Mouse (Mus musculus) spleen, postnatal 10 days (tissue): ENCODE data around the gene Far1.

Experiments
- DNase-seq, 2 experiments: peaks; one replicate each; pipeline ENCODE4 v3.0.0; 2021 to 2022; ENCODE audit warnings: low spot score in 2 of 2

The Far1 gene

GRCm38 (mm10) chr7:113571121-113571520 lies 57.5 kb downstream of the Far1 start:
- no peak for DNase-seq

DNA sequence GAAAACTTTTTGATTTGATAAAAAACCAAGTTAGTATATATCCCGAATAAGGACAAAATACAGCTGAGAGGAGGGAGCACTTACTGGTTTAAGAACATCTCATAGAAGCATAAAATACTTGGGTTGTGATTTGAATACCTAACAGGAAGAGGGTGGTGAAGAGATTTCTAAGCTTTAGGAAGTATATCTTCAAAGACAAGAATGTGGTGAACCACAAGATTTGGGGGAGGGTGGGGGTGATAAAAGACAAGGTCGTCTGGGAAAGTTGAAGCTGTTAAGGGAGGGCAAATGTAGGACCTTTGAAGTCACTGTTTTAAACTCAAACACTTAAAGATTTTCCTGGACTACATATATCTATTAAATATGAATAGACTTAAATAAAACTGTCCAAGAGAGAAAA lies 59.1 kb downstream of the Far1 start:
- DNase-seq: no peak

DNA sequence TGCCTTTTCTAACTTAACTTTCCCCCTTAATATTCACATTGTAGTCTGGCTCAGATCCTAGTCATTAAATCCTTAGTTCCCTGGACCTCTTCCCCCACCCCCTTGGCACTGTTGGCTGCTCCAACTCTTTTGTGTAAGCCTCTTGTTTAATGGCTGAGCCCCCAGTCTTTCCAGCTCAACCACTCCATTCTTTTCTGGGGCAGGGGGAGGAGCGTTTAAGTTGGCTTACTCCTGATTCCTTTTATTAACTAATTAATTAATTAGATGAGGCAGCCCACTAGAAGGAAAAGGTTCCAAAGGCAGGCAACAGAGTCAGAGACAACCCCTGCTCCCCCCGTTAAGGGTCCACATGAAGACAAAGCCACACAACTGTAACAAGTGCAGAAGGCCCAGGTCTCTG lies 68.5 kb downstream of the Far1 start:
- no peak for DNase-seq

- DNase-seq: no peak
Observed at GRCm38 (mm10) chr7:113589211-113589610, 75.6 kb downstream of the Far1 start.

DNA sequence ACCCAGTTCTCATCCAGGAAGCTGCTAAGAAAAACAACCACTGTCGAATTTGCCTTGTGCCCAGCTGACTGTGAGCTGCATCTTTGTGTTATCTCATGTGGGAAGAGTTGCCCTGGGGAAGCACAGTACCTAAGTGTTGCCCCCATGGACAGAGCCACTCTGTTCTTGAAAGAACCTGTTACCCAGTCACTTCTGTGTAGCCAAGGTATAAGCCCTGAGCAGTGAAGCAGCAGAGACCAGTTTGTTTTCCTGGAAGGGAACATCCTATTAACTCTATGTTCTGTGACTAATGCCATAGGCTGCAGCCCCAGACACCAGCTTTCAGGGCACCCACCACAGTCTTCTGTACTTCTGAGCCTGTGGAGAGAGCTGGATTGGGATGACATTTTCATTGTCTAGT lies 76.7 kb downstream of the Far1 start:
- DNase-seq: no peak

DNA sequence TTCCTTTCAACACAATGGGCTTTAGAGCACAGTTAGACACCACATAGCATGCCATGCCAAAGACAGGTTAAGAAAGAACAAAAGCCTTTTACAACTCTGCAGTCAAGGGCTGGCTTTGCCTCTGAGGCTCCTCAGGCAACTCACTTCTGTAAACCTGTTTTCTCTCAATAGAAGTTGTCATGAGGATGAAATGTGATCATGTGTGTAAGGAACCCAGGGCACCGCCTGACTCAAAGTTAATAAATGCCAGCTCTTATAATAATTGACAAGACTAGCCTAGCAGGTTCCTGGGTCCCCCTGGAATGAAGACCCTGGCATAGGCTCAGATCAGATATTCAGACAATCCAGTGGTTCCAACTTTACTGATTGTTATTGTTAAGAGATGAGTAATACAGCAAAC lies 77.5 kb downstream of the Far1 start:
- no peak for DNase-seq

GRCm38 (mm10) chr7:113591557-113592354 lies 78.1 kb downstream of the Far1 start:
- no peak for DNase-seq

DNA sequence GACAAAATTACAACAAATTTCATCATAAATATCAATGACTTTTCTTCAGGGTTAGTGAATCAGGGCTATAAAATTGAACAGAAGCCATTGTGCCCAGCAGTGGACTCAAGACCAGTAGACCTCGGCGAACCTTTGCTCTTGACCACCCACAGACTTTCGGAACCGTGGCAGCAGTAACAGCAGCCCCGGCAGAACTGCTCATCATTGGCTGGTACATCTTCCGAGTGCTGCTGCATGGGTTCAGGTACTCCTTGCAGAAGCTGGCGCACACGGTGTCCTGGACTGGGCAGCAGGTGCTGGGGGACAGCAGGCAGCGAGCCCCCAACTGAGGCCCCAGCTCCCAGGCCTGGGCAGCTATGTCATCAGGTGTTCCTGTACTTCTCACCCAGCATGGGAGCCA lies 79.1 kb downstream of the Far1 start:
- DNase-seq: no peak

- peak in 1 of 2 experiments; percentile 30 for DNase-seq
Observed at GRCm38 (mm10) chr7:113594363-113594762, 80.7 kb downstream of the Far1 start.

GRCm38 (mm10) chr7:113597231-113597630 lies 83.6 kb downstream of the Far1 start:
- no peak for DNase-seq

DNA sequence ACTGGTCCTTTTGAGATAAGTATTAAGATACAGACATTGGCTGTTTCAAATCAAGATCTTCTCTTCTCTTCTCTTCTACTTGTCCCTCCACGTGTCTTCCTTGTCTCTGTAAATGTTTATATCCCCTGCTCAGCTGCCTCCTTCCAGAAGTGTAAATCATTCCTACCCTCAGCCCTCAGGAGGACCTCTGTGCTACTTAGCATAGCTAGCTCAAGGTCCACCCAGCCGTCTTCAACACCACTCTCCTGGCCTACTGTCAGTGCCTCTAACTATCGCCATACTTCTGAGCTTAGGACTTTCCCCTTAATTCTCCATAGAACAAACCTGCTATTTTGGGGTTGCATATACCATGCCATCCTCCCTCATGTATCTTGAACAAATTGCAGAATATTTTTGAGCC lies 88.2 kb downstream of the Far1 start:
- DNase-seq: no peak

GRCm38 (mm10) chr7:113607928-113608327 lies 94.3 kb downstream of the Far1 start:
- no peak for DNase-seq

- DNase-seq: peak in 1 of 2 experiments; percentile 33
Observed at GRCm38 (mm10) chr7:113609027-113609705, 95.5 kb downstream of the Far1 start.

GRCm38 (mm10) chr7:113612628-113613027 lies 99.0 kb downstream of the Far1 start:
- DNase-seq: no peak

DNA sequence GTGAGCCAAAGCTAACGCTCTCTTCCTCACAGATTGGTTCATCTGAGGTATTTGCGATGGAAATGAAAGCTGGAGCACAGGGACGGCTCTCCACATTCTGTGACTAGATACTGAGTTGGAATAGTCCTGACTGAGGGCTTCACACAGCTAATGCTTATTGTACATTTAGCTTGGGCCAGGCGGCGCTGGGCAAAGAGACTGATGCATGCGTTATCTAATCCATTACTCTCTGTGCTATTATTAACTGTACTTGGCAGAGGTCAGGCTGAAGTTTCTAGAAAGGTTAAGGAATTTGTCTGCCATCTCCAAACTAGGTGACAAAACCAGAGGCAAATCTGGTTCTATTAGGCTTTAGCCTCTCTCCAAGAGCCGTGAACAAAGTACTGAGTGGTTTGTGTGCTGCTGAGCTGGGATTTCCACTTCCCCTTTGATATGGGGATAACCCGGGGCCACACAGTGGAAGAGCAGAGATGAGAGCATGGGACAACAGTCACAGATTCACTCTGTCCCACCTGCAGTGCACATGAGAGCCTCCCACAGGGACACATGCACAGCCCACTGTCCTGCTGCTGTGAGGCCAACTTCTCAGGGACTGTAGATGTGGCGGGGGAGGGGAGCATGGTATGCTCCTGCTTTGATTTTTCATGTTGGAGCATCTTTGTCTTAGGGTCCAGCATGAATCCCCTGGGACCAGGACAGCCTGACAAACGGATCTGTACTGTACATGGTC lies 100.7 kb downstream of the Far1 start:
- no peak for DNase-seq

DNA sequence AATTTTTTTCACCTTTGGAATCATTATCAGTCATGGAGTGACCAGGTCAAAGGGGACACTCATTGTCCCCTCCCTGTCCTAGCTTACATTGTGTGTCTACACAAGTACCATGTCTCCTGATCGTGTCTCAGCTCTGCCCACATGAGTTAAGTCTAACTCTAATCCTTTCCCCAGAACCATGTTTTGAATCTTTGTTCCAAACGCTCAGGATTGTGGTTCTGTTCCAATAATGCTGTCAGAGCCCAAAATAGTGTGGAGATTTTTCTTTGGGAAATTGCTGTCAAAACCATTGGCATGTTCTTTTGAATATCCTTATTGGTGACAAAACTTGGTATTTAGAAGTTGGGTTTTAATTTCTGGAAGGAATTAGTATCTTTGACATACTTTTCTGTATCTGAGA lies 105.5 kb downstream of the Far1 start:
- DNase-seq: no peak

DNA sequence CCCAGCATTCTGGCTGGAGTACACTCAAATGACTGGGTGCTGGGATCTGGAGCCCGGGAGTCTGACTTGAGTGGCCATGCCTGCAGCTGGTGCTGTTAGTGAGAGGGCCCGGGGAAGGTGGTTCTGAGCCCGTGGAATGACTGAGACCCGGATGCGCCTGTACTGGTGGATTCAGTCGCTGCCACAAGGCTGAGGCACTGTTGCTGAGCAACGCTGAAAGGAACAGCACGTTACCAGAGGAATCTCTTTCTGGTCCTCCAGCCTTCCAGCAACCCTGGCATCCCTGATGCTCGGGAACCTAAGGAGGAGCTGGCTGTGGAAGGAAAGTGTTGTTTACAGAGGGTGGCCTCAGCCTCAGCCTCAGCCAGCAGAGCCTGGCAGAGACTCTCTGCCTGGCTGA lies 106.1 kb downstream of the Far1 start:
- DNase-seq: no peak
